Mouse (Mus musculus): ENCODE results near the gene Tnrc6c.

GRCm38 (mm10) chr11:117655292-117656076 lies 1.4 kb downstream of the Tnrc6c start:
- no peak for TF ChIP-seq CTCF (IDR thresholded peaks at IDR 0.05; ENCODE audit: control insufficient read depth, insufficient read depth, low read length)
- peak; percentile 19; the same call in 1 of the 2 replicates for TF ChIP-seq POLR2A (IDR thresholded peaks at IDR 0.05; ENCODE audit: borderline replicate concordance, control insufficient read depth, low read depth, low read length)
